Mouse (Mus musculus): ENCODE data around the gene Sirt1.

DNA sequence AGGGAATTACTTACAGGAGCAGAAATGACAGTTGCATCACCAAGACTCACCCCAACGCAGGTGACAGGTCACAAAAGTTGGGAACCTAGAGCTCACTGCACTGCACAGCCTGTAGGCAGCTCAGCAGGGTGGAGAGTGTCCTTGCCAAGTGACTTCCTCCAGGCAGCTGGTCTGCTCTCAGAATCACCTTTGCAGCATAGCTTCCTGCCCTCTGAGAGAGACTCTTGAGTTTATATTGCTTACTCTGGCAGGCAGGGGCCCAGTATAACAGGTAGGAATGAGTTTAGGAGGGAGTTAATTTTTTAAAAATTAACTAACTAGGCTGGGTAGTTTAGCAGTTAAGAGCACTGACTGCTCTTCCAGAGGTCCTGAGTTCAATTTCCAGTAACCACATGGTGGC is 67.8 kb downstream of the Sirt1 start:
- no peak for TF ChIP-seq CTCF (conservative IDR thresholded peaks at IDR 0.05; ENCODE audit: low read length)
- TF ChIP-seq NANOG (IDR thresholded peaks at IDR 0.05; ENCODE audit: borderline replicate concordance, low read length), result no peak
